Mouse (Mus musculus): Measurements from ENCODE around the gene Fdx1.

DNA sequence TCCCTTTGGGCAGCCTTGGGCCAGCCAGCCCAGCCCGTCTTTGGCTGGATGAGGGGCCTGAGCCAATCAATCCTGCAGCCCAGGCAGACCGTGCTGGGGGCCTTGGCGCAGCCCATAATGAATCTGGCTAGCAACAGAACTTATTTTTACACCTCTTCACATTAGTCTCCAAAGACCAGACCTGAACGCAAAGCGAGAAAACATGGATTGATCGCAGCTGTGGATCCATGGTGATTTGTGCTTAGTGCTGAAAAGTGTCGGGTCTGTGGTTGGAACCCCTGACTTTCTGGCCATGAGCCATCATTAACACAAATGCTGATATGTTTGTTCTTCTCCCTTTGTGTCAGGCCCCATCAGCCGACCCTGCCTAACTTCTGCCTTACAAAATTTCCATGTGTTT lies 56.4 kb downstream of the Fdx1 start:
- TF ChIP-seq CTCF (IDR thresholded peaks at IDR 0.05), result no peak
- no peak for TF ChIP-seq EP300 (IDR thresholded peaks at IDR 0.05; ENCODE audit: insufficient read depth, low read depth, low read length)
- no peak for TF ChIP-seq POLR2A (IDR thresholded peaks at IDR 0.05; ENCODE audit: insufficient read depth, low read depth, low read length)

Data from heart, adult 2 months (tissue).